Comparison of ENCODE assay signal across 28 mouse cellular contexts in the genomic region with DNA sequence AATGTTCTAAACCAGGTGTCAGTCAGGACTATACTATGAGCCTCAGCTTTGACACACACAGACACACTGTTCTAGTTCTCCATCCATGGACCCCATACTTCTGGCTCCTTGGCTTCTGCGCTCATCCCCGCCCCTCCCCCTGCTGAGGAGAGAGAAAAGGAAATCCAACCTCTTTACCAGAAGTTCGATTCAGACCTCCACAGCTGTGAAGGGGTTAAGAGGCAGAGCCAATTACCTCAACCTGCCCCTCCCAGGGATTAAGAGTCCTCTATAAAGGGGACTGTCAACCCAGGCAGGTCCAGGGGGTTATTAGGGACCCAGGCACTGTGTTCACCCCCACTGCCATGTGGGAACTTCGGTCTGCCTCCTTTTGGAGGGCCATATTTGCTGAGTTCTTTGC. TPM values are rescaled to one million over a fixed set of nuclear protein-coding genes. Genes with fewer than 3 reads are reported as not detected.
DNase-seq lines count a peak whose midpoint lies in the region; ATAC-seq lines count a peak whose summit lies in the region.
"Had no signal": no experiment of that assay in that cellular context is flagged by ENCODE, and none has a peak within 500 bp of the region (broad histone marks: within the 10 kb centered on the region; RNA-seq: fewer than 3 reads in every experiment).

A gene (plus strand): TSS at position 301 of the 400 bp plus-strand sequence.

- no peak for ATAC-seq in heart, embryonic 12.5 days (ENCODE audit: insufficient number of reproducible peaks, low FRiP score)
- no peak for ATAC-seq in neural tube, embryonic 11.5 days (ENCODE audit: insufficient read depth, low FRiP score, low TSS enrichment)
- ATAC-seq in embryonic facial prominence, embryonic 15.5 days (ENCODE audit: insufficient number of reproducible peaks, low FRiP score, low TSS enrichment, low read depth), result 0 out of 2 replicates have a peak, but pooled peaks have one; percentile 7
- ATAC-seq: hindbrain, embryonic 16.5 days; intestine, embryonic 16.5 days had no signal

- H3K4me1 ChIP-seq in heart, embryonic 12.5 days (replicated peaks), result peaks cover 5% of the 10 kb centered on the region; the same call in 1 of the 2 replicates
- H3K4me1 ChIP-seq in neural tube, embryonic 11.5 days (ENCODE audit: control insufficient read depth, insufficient read depth, low read length), result no peaks in the 10 kb centered on the region
- H3K4me1 ChIP-seq in embryonic facial prominence, embryonic 15.5 days, result peaks cover 11% of the 10 kb centered on the region
- H3K4me1 ChIP-seq: neural tube, embryonic 15.5 days had no signal

- H3K27me3 ChIP-seq in heart, embryonic 12.5 days (replicated peaks), result no peaks in the 10 kb centered on the region; the same call in 1 of the 2 replicates
- no peaks in the 10 kb centered on the region for H3K27me3 ChIP-seq in neural tube, embryonic 11.5 days (ENCODE audit: control insufficient read depth, insufficient read depth, low read length)
- no peaks in the 10 kb centered on the region for H3K27me3 ChIP-seq in embryonic facial prominence, embryonic 15.5 days
- H3K27me3 ChIP-seq: lung, embryonic 15.5 days; neural tube, embryonic 15.5 days; stomach, embryonic 15.5 days had no signal

- H3K4me3 ChIP-seq in heart, embryonic 12.5 days, result no peak within 1 kb of the TSS
- no peak within 1 kb of the TSS for H3K4me3 ChIP-seq in neural tube, embryonic 11.5 days (ENCODE audit: low read depth, low read length)
- H3K4me3 ChIP-seq in embryonic facial prominence, embryonic 15.5 days (replicated peaks), result no peak within 1 kb of the TSS
- H3K4me3 ChIP-seq: lung, embryonic 15.5 days; neural tube, embryonic 15.5 days; stomach, embryonic 15.5 days had no signal

- DNase-seq in heart, postnatal 10 days, result no peak
- no peak for DNase-seq in neural tube, embryonic 11.5 days (ENCODE audit: low spot score)
- no peak for DNase-seq in neural tube, embryonic 10.5 days (ENCODE audit: extremely low spot score, low spot score)
- DNase-seq in urinary bladder, adult 2 months (ENCODE audit: low spot score), result no peak
- no peak for DNase-seq in right cerebral cortex, adult 18-20 months
- no peak for DNase-seq in yolk sac, embryonic 10.5 days (ENCODE audit: low spot score)
- DNase-seq: adrenal gland, adult 2 months; B cell, adult 2 months; cerebellum, adult 9-10 months; kidney, postnatal 4 days; thymus, adult 2 months had no signal

- intact Hi-C loops in heart, postnatal 10 days (cut with DNase I), result no loop called here

- WGBS in heart, embryonic 12.5 days, result 55% methylated on average over 4 of the region's 4 CpGs
- WGBS in neural tube, embryonic 11.5 days, result 38% methylated on average over 4 of the region's 4 CpGs
- 52% methylated on average over 4 of the region's 4 CpGs for WGBS in embryonic facial prominence, embryonic 15.5 days

- no peaks in the 10 kb centered on the region for H3K36me3 ChIP-seq in heart, embryonic 12.5 days
- H3K36me3 ChIP-seq in neural tube, embryonic 11.5 days (ENCODE audit: control insufficient read depth, insufficient read depth, low read length), result no peaks in the 10 kb centered on the region
- no peaks in the 10 kb centered on the region for H3K36me3 ChIP-seq in embryonic facial prominence, embryonic 15.5 days
- H3K36me3 ChIP-seq: lung, embryonic 15.5 days; neural tube, embryonic 15.5 days; stomach, embryonic 15.5 days had no signal

- H3K9me3 ChIP-seq in heart, embryonic 12.5 days (replicated peaks), result no peaks in the 10 kb centered on the region
- H3K9me3 ChIP-seq in neural tube, embryonic 11.5 days (ENCODE audit: control insufficient read depth, low read length), result no peaks in the 10 kb centered on the region
- H3K9me3 ChIP-seq in embryonic facial prominence, embryonic 15.5 days (replicated peaks), result no peaks in the 10 kb centered on the region
- H3K9me3 ChIP-seq: lung, embryonic 15.5 days; neural tube, embryonic 15.5 days; stomach, embryonic 15.5 days had no signal

- H3K27ac ChIP-seq in heart, embryonic 12.5 days (ENCODE audit: poor library complexity, severe bottlenecking), result no peak within 1 kb of the TSS
- 0 out of 2 replicates have a peak within 1 kb of the TSS, but pooled peaks have one; percentile 20 for H3K27ac ChIP-seq in neural tube, embryonic 11.5 days (ENCODE audit: low read depth, low read length)
- peak within 1 kb of the TSS; percentile 44; the same call in 1 of the 2 replicates for H3K27ac ChIP-seq in embryonic facial prominence, embryonic 15.5 days (replicated peaks)
- H3K27ac ChIP-seq: lung, embryonic 15.5 days; macrophage; neural tube, embryonic 15.5 days; stomach, embryonic 15.5 days had no signal

- no peak within 1 kb of the TSS for H3K4me2 ChIP-seq in heart, embryonic 12.5 days
- no peak within 1 kb of the TSS for H3K4me2 ChIP-seq in neural tube, embryonic 11.5 days (ENCODE audit: low read depth)
- no peak within 1 kb of the TSS for H3K4me2 ChIP-seq in embryonic facial prominence, embryonic 15.5 days (replicated peaks)
- H3K4me2 ChIP-seq: heart, embryonic 11.5 days; lung, embryonic 15.5 days; midbrain, embryonic 11.5 days; neural tube, embryonic 15.5 days; stomach, embryonic 15.5 days had no signal

- 0 out of 2 replicates have a peak within 1 kb of the TSS, but pooled peaks have one; percentile 34 for H3K9ac ChIP-seq in heart, embryonic 12.5 days
- no peak within 1 kb of the TSS for H3K9ac ChIP-seq in neural tube, embryonic 11.5 days (ENCODE audit: low read length)
- H3K9ac ChIP-seq in embryonic facial prominence, embryonic 15.5 days, result no peak within 1 kb of the TSS
- H3K9ac ChIP-seq: lung, embryonic 15.5 days; neural tube, embryonic 15.5 days; stomach, embryonic 15.5 days had no signal

RNA-seq across cellular contexts. Expression of the gene that starts here (rescaled TPM):
- not detected in 2 replicates for polyA plus RNA-seq in heart, embryonic 12.5 days (2016; fragmentation: Nextera tagmentation; extraction: Ambion mirVana)
- not detected for total RNA-seq in heart, postnatal 10 days (2021)
- not detected in 2 replicates for polyA plus RNA-seq in neural tube, embryonic 11.5 days (2014; fragmentation: Nextera tagmentation; extraction: Ambion mirVana)
- 0.23 and 0.28 TPM in 2 replicates for polyA plus RNA-seq in embryonic facial prominence, embryonic 15.5 days (2015; fragmentation: Nextera tagmentation; extraction: Ambion mirVana)
- polyA plus RNA-seq in urinary bladder, adult 2 months (2012; rRNA removed), result not detected in 2 replicates
- total RNA-seq: adrenal gland, adult 2 months; gastrocnemius, adult 18-20 months; heart, postnatal 25 days; layer of hippocampus, postnatal 10 days; liver, adult 2 months had no signal
- polyA plus RNA-seq: adrenal gland, adult 2 months; cortical plate, adult 2 months; gonadal fat pad, adult 2 months; heart, embryonic 11.5 days; kidney, embryonic 14.5 days; liver, adult 2 months; lung, embryonic 15.5 days; macrophage; midbrain, embryonic 11.5 days; neural tube, embryonic 15.5 days; stomach, embryonic 15.5 days had no signal

Comparison
In these comparisons a context has a peak if more than half of its experiments do, and no peak if none do; other contexts are left out.
1. Peak in ATAC-seq and H3K27ac ChIP-seq in embryonic facial prominence, embryonic 15.5 days; RNA of the gene not detected or under 1 TPM.